In genomic region chr4:119142230-119142871, GRCm38 (mm10) we compare ENCODE assay signal across 8 mouse cellular contexts. TPM values are rescaled to one million over a fixed set of nuclear protein-coding genes. Genes with fewer than 3 reads are reported as not detected.
DNase-seq lines count a peak whose midpoint lies in the region; ATAC-seq and TF ChIP-seq lines count a peak whose summit lies in the region.

No protein-coding gene starts in this region.

- H3K4me3 ChIP-seq in cerebellum, adult 2 months (replicated peaks; ENCODE audit: insufficient read depth, low read depth, low read length): peak overlapping the region; percentile 34
- peak overlapping the region; percentile 49 for H3K4me3 ChIP-seq in ES-Bruce4 (ENCODE audit: low read depth, low read length)
- peak overlapping the region; percentile 14; the same call in 1 of the 2 replicates for H3K4me3 ChIP-seq in heart, embryonic 12.5 days
- H3K4me3 ChIP-seq in kidney, embryonic 15.5 days (replicated peaks): peak overlapping the region; percentile 24
- H3K4me3 ChIP-seq in lung, embryonic 15.5 days: no peak overlapping the region

- DNase-seq in cerebellum, adult 2 months: peak; percentile 34 to 38
- DNase-seq in cerebellum, adult 11-12 months: no peak
- peak; percentile 63 to 64 for DNase-seq in cerebellum, postnatal 4 days (ENCODE audit: low spot score in 2 of 2)
- DNase-seq in retina, embryonic 14.5 days (ENCODE audit: low spot score): peak; percentile 75

- 0 out of 2 replicates have a peak, but pooled peaks cover 3% of the 10 kb centered on the region for H3K4me1 ChIP-seq in cerebellum, adult 2 months (ENCODE audit: control insufficient read depth, insufficient read depth, low read length)
- H3K4me1 ChIP-seq in ES-Bruce4 (ENCODE audit: control insufficient read depth, insufficient read depth, low read length): peaks cover 5% of the 10 kb centered on the region
- H3K4me1 ChIP-seq in heart, embryonic 12.5 days (replicated peaks): peaks cover 11% of the 10 kb centered on the region
- peaks cover 15% of the 10 kb centered on the region for H3K4me1 ChIP-seq in kidney, embryonic 15.5 days
- no peaks in the 10 kb centered on the region for H3K4me1 ChIP-seq in lung, embryonic 15.5 days

- TF ChIP-seq CTCF in cerebellum, adult 2 months (IDR thresholded peaks at IDR 0.05; ENCODE audit: borderline replicate concordance, insufficient read depth, low read depth, low read length): peak; percentile 43; the same call in 1 of the 2 replicates
- peak; percentile 87 for TF ChIP-seq CTCF in ES-Bruce4 (IDR thresholded peaks at IDR 0.05; ENCODE audit: low read depth, low read length)

- H3K27me3 ChIP-seq in cerebellum, adult 2 months (ENCODE audit: control insufficient read depth, insufficient read depth, low read length): no peaks in the 10 kb centered on the region
- H3K27me3 ChIP-seq in ES-Bruce4 (ENCODE audit: control insufficient read depth, insufficient read depth, low read length, poor library complexity, severe bottlenecking): no peaks in the 10 kb centered on the region
- peaks cover 4% of the 10 kb centered on the region for H3K27me3 ChIP-seq in heart, embryonic 12.5 days (replicated peaks)
- 0 out of 2 replicates have a peak, but pooled peaks cover 3% of the 10 kb centered on the region for H3K27me3 ChIP-seq in kidney, embryonic 15.5 days
- no peaks in the 10 kb centered on the region for H3K27me3 ChIP-seq in lung, embryonic 15.5 days

- H3K27ac ChIP-seq in cerebellum, adult 2 months (ENCODE audit: insufficient read depth, low read length): no peak overlapping the region
- H3K27ac ChIP-seq in ES-Bruce4 (ENCODE audit: insufficient read depth, low read length): peak overlapping the region; percentile 31; the same call in 1 of the 2 replicates
- no peak overlapping the region for H3K27ac ChIP-seq in heart, embryonic 12.5 days (ENCODE audit: poor library complexity, severe bottlenecking)
- H3K27ac ChIP-seq in kidney, embryonic 15.5 days: no peak overlapping the region
- no peak overlapping the region for H3K27ac ChIP-seq in lung, embryonic 15.5 days

- peak overlapping the region; percentile 54 for H3K4me2 ChIP-seq in heart, embryonic 12.5 days
- peak overlapping the region; percentile 56 for H3K4me2 ChIP-seq in kidney, embryonic 15.5 days
- H3K4me2 ChIP-seq in lung, embryonic 15.5 days: peak overlapping the region; percentile 45

- no peak for TF ChIP-seq POLR2A in cerebellum, adult 2 months (IDR thresholded peaks at IDR 0.05; ENCODE audit: borderline replicate concordance, insufficient read depth, low read length)
- TF ChIP-seq POLR2A in ES-Bruce4 (IDR thresholded peaks at IDR 0.05; ENCODE audit: insufficient read depth, low read length): no peak

- H3K9ac ChIP-seq in ES-Bruce4 (ENCODE audit: low read depth, poor library complexity, severe bottlenecking): peak overlapping the region; percentile 23; the same call in 1 of the 2 replicates
- no peak overlapping the region for H3K9ac ChIP-seq in heart, embryonic 12.5 days
- H3K9ac ChIP-seq in kidney, embryonic 15.5 days: 0 out of 2 replicates have a peak overlapping the region, but pooled peaks have one; percentile 15
- H3K9ac ChIP-seq in lung, embryonic 15.5 days: no peak overlapping the region

- no peaks in the 10 kb centered on the region for H3K9me3 ChIP-seq in ES-Bruce4 (replicated peaks; ENCODE audit: control insufficient read depth, insufficient read depth, low read length, poor library complexity, severe bottlenecking)
- no peaks in the 10 kb centered on the region for H3K9me3 ChIP-seq in heart, embryonic 12.5 days (replicated peaks)
- H3K9me3 ChIP-seq in kidney, embryonic 15.5 days (replicated peaks): no peaks in the 10 kb centered on the region
- H3K9me3 ChIP-seq in lung, embryonic 15.5 days: no peaks in the 10 kb centered on the region

- peak; percentile 64; the same call in 1 of the 2 replicates for TF ChIP-seq EP300 in ES-Bruce4 (IDR thresholded peaks at IDR 0.05; ENCODE audit: insufficient read depth, low read depth, low read length)

- peak; percentile 80 for ATAC-seq in heart, embryonic 12.5 days (ENCODE audit: insufficient number of reproducible peaks, low FRiP score)
- ATAC-seq in kidney, embryonic 15.5 days (replicated peaks; ENCODE audit: low FRiP score): peak; percentile 76
- ATAC-seq in lung, embryonic 15.5 days (ENCODE audit: borderline replicate concordance, extremely low read depth, low FRiP score, low TSS enrichment): peak; percentile 81

- WGBS in cerebellum, adult 2 months: 28% methylated on average over 24 of the region's 24 CpGs
- WGBS in heart, embryonic 12.5 days: 25% methylated on average over 24 of the region's 24 CpGs
- WGBS in kidney, embryonic 15.5 days: 33% methylated on average over 24 of the region's 24 CpGs
- WGBS in lung, embryonic 15.5 days: 29% methylated on average over 24 of the region's 24 CpGs

- H3K36me3 ChIP-seq in ES-Bruce4 (ENCODE audit: control insufficient read depth, insufficient read depth, low read length, poor library complexity, severe bottlenecking): 0 out of 2 replicates have a peak, but pooled peaks cover 1% of the 10 kb centered on the region
- peaks cover 12% of the 10 kb centered on the region for H3K36me3 ChIP-seq in heart, embryonic 12.5 days
- H3K36me3 ChIP-seq in kidney, embryonic 15.5 days: peaks cover 3% of the 10 kb centered on the region
- 0 out of 2 replicates have a peak, but pooled peaks cover 2% of the 10 kb centered on the region for H3K36me3 ChIP-seq in lung, embryonic 15.5 days

RNA-seq across cellular contexts. Expression of gene Zfp691, which starts 31.6 kb away (rescaled TPM):
- polyA plus RNA-seq in cerebellum, adult 2 months (2012; rRNA removed): 6.4 and 10.0 TPM in 2 replicates
- polyA plus RNA-seq in ES-Bruce4 (2011; ENCODE audit: insufficient read depth, insufficient read length, low read depth, missing spikeins): 12.3 and 14.8 TPM in 2 replicates
- polyA plus RNA-seq in heart, embryonic 12.5 days (2016; fragmentation: Nextera tagmentation; extraction: Ambion mirVana): 8.3 and 11.5 TPM in 2 replicates
- 9.6 and 13.6 TPM in 2 replicates for polyA plus RNA-seq in kidney, embryonic 15.5 days (2015; fragmentation: Nextera tagmentation; extraction: Ambion mirVana)
- 7.3 and 7.8 TPM in 2 replicates for polyA plus RNA-seq in lung, embryonic 15.5 days (2015; fragmentation: Nextera tagmentation; extraction: Ambion mirVana)

RNA-seq across cellular contexts. Expression of gene Slc2a1, which starts 33.8 kb away (rescaled TPM):
- polyA plus RNA-seq in cerebellum, adult 2 months (2012; rRNA removed): 121 and 125 TPM in 2 replicates
- polyA plus RNA-seq in ES-Bruce4 (2011; ENCODE audit: insufficient read depth, insufficient read length, low read depth, missing spikeins): 682 and 697 TPM in 2 replicates
- polyA plus RNA-seq in heart, embryonic 12.5 days (2016; fragmentation: Nextera tagmentation; extraction: Ambion mirVana): 330 and 331 TPM in 2 replicates
- 78.5 and 91.6 TPM in 2 replicates for polyA plus RNA-seq in kidney, embryonic 15.5 days (2015; fragmentation: Nextera tagmentation; extraction: Ambion mirVana)
- 83.6 and 87.2 TPM in 2 replicates for polyA plus RNA-seq in lung, embryonic 15.5 days (2015; fragmentation: Nextera tagmentation; extraction: Ambion mirVana)

RNA-seq across cellular contexts. Expression of gene Ermap, which starts 47.5 kb away (rescaled TPM):
- polyA plus RNA-seq in cerebellum, adult 2 months (2012; rRNA removed): 0.22 and 0.28 TPM in 2 replicates
- polyA plus RNA-seq in ES-Bruce4 (2011; ENCODE audit: insufficient read depth, insufficient read length, low read depth, missing spikeins): 0.37 and 0.52 TPM in 2 replicates
- polyA plus RNA-seq in heart, embryonic 12.5 days (2016; fragmentation: Nextera tagmentation; extraction: Ambion mirVana): 22.9 and 26.7 TPM in 2 replicates
- 2.9 and 6.3 TPM in 2 replicates for polyA plus RNA-seq in kidney, embryonic 15.5 days (2015; fragmentation: Nextera tagmentation; extraction: Ambion mirVana)
- 1.5 and 2.2 TPM in 2 replicates for polyA plus RNA-seq in lung, embryonic 15.5 days (2015; fragmentation: Nextera tagmentation; extraction: Ambion mirVana)

RNA-seq across cellular contexts. Expression of gene Svbp, which starts 52.8 kb away (rescaled TPM):
- polyA plus RNA-seq in cerebellum, adult 2 months (2012; rRNA removed): 25.7 and 26.4 TPM in 2 replicates
- polyA plus RNA-seq in ES-Bruce4 (2011; ENCODE audit: insufficient read depth, insufficient read length, low read depth, missing spikeins): 34.2 and 39.1 TPM in 2 replicates
- polyA plus RNA-seq in heart, embryonic 12.5 days (2016; fragmentation: Nextera tagmentation; extraction: Ambion mirVana): 127 TPM in 2 replicates
- 135 and 141 TPM in 2 replicates for polyA plus RNA-seq in kidney, embryonic 15.5 days (2015; fragmentation: Nextera tagmentation; extraction: Ambion mirVana)
- polyA plus RNA-seq in lung, embryonic 15.5 days (2015; fragmentation: Nextera tagmentation; extraction: Ambion mirVana): 112 and 125 TPM in 2 replicates

Comparison
In these comparisons a context has a peak if more than half of its experiments do, and no peak if none do; other contexts are left out.
1. H3K9ac ChIP-seq: peak in ES-Bruce4 (single experiment) and kidney, embryonic 15.5 days (single experiment); none in heart, embryonic 12.5 days (single experiment) and lung, embryonic 15.5 days (single experiment).
2. Peak in every context shown above with its lines, with median percentiles within 50 percentile points of each other: ATAC-seq and H3K4me2 ChIP-seq.